Mouse (Mus musculus): ENCODE measurements at regions not wholly inside any gene's neighbourhood (a gene's known extent, or its start where the extent isn't known, plus 50 kb on each side); places are given as distances from the start of the nearest gene placed in this dataset.

DNA sequence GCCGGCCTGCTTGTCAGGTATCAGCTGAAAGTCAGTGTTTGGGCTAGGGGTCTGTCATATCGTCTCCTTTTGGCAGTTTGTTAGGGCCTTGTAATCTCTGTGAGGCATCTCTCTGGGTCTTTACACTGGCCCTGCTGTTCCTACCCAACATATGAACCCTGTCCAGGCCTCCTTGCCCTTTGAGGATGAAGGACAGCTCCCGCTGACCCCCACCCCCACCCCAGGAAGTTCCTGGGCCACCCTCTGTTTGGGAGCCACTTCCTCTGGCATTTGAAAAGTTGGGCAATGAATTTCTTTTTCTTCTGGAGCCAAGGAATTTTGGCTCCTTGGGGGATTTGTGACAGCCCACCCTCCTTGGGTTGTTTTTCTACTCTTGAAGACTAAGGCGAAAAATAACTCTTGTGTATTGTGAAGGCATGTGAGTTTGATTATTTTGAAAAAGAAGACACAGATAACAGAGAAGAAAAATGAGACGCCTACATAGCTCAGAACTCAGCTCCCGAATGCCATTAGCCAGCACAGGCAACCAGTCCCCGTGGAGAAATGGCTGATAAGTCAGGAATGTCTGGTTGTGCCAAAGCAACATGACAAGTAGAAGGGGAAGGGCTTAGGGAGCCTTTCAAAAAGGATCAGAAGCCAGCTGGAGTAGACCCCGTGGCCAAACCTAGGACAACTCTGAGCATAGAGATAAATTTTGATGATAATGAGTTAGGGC lies 249.5 kb downstream of the Gm49356 start:
- no peak for DNase-seq

- no peak for DNase-seq
Observed at GRCm38 (mm10) chr15:59141621-59142020, 252.5 kb downstream of the Gm49356 start.

- DNase-seq, result no peak
Observed at GRCm38 (mm10) chr15:59142481-59142880, 253.4 kb downstream of the Gm49356 start.

- DNase-seq, result no peak
Observed at GRCm38 (mm10) chr15:59143891-59144290, 254.8 kb downstream of the Gm49356 start.

- DNase-seq, result no peak
Observed at GRCm38 (mm10) chr15:59145679-59146078, 256.6 kb downstream of the Gm49356 start.

- DNase-seq, result no peak
Observed at GRCm38 (mm10) chr15:59146111-59146510, 257.0 kb downstream of the Gm49356 start.

DNA sequence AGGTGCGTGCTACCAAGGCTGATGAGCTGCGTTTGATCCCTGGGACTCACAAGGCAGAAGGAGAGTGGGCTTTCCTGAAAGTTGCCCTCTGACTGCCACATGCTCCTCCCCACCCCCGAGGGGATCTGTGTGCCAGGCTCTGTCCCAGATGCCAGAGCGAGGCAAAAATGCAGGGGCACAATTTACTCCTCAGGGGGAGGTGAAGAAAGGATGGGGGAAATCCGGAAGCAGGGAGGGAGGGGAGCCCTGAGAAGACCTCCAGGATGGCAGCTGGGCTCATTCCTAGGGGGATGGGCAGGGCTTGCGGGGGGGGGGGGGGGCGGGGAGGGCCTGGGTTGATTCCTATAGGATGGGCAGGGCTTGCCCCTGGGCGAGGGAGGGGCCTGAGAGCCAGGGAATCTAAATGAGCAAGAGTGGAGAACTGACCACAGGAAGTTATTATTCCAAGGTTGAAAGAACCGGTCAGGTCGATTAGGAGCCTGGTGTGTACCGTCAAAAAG lies 257.5 kb downstream of the Gm49356 start:
- DNase-seq, result no peak

DNA sequence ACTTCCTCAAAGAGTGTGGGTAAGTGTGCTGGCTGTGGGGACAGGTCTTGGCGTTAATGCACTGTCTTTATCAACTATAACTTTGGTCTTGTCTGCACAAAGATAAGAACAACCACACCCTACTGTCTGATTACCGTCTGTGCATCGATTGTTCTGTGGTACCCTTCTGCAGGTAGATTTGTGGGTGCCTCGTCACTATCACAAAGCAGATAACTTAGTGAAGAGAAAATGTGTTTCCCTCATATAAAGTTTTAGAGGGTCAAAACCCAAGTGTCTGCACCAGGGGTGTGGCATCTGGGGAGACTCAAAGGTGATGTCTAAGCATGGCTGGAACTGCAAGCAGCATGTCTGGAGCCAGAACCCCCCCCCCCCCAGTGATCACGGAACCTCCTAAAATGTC lies 259.4 kb downstream of the Gm49356 start:
- no peak for DNase-seq

DNA sequence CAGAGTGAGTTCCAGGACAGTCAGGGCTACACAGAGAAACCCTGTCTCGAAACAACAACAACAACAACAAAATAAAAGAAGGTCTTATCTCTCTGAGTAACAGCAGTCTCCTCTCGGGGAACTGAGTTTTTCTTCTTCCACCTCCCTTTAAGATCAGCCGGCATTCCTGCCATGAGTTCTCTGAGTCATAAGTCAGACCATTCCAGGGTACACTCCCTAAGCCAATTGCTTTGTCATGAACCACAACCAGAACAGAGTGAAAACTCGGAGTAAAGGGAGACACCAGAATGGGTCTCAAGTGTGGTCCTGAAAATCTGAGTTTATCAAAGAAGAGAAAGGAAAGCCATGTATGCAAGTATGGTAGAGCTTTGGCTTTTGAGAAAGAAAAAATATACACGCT lies 262.4 kb downstream of the Gm49356 start:
- no peak for DNase-seq

GRCm38 (mm10) chr15:59152786-59153388 lies 263.8 kb downstream of the Gm49356 start:
- no peak for DNase-seq

- no peak for DNase-seq
Observed at GRCm38 (mm10) chr15:59153416-59154250, 264.5 kb downstream of the Gm49356 start.

DNA sequence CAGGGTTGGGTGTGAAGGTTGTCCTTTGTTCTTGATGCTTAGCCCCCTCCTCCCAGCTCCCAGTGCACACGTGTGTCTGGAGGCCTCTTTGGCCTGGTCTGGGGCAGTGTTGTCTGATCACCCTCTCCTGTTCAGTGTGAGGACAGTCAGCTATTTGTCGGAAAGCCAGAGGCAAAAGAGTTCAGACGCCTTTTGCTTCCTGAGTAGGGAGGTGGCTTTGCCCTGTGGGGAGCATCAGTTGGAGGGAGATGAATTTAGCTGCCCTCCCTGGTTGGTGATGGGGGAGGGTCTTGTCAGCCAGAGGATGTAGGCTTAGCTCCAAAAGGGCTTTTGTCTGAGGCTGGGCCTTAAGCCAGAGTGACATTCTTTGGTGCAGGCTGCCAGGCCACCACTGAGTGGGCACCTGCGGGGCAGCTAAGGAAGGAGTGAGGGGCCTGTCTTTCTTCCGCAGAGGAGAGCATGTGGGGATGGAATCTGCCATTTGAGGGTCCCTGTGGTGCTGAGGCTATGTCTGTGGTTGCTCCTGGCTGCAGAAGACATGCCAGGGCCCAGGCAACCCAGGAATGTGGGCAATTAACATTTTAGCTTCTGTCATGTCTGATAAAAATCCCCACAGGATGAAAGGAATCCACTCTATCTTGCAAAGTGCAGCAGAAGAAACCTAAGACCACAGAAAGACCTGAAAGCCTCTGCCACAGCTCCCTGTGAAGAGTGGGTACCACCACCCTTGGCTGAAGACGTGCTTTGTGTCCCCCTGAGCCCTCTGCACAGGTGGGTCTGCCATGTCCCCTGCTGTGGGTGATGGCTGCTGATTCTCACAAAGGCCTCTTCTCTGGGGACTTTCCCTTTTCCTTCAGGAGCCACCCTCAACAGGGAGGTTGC lies 265.6 kb downstream of the Gm49356 start:
- no peak for DNase-seq

DNA sequence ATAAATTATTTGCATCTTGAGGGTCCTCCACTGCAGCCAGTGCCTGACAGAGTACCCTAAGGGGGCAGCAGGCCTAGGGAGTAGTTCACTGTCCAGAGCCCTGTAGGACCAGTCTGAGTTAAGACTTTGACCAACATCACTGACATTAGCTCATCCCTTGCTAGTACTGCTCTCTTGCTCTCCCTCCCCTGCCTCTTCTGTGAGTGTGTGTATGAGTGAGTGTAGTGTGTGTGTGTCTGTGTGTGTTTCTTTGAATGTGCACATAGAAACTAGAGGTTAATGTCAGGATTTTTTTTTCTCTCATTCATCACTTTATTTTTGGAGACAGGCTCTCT lies 266.2 kb downstream of the Gm49356 start:
- no peak for DNase-seq

DNA sequence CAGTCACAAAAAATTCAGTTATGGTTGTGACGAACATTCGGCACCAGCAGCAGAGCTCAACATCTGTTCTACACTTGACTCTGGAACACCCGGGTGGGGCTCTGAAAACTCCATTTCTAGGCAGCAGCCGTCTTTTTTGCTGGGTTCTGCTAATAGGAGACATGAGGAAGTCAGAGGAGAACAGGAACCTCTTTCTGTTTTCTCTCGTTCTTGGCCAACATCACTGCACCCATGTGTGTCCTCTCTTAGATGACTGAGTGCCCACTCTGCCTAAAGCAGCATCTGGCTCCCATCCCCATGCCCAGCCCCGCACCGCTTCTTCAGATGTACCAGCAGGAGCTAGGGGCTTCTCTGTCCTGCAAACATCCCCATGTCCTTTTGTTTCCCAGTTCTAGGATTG lies 267.2 kb downstream of the Gm49356 start:
- DNase-seq, result no peak

DNA sequence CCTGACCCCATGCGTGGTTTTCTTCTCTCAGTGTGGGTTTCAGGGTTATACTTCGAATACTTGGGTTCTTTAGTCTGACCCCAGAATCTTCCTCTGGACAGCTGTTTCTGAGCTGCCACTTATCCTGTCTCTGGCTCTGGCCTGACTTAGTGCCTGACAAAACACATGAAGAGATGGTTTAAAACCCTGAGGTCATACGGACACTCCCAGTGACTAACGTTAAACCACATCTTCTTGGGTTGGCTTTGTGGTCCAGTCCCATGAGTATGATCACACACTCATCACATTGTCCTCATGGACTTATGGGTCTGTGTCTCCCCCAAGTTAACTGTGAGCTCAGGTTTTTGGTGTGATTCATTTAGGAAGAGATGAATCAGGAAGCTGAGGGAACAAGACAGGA lies 269.7 kb downstream of the Gm49356 start:
- DNase-seq, result no peak

GRCm38 (mm10) chr15:59160931-59161920 lies 272.1 kb downstream of the Gm49356 start:
- no peak for DNase-seq

DNA sequence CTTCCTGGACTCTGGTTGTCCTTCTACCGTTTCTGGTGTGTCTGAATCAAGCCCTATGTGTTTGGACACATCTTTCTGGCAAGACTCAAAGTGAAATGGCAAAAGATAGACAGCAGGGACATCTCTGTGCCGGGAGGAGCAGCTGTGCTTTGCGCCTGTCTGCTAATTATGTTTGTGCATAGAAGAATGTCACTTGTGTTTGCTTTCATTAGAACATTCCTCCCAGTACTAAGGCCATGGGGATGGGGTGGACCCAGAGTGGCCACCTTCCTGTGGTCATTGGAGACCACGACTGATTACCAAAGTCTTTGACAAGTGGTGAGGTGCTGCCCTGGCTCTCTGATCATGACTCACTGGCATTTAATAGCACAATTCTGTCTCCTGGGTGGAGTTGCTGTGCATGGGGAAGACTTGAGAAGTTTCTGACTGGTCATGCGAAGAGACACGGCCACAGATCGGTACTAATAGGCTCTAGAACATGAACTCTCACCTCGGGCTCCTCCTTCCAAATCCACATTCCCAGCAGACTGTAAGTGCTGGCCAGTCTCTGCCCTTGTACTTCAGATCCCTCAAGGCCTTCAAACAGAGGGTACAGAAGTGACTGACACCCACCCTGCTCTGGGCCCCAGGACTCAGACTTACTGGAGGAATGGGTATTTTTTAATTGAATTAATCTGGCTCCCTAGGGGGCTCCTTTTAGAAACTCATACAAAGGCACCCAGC lies 279.0 kb downstream of the Gm49356 start:
- no peak for DNase-seq

GRCm38 (mm10) chr15:59168660-59169170 lies 279.6 kb downstream of the Gm49356 start:
- DNase-seq, result no peak

- no peak for DNase-seq
Observed at GRCm38 (mm10) chr15:59169237-59169797, 280.2 kb downstream of the Gm49356 start.

DNA sequence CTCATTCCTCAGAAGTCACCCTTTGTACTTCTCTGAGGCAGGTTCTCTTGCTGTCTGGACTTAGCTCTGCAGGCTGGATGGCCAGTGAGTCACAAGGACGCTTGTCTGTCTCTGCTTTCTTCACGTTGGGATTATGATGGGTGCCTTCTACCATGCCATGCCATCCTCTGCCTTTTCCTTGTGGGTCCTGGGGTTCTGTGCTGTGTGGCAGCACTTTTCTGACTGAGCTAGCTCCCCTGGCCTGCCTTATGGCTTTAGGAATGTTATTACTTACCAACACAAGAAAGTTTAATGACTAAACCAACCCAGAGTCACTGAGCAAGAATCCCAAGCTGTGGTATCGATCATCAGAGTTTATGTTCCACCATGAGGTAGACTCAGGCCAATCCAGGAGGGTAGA lies 280.7 kb downstream of the Gm49356 start:
- DNase-seq, result no peak
